Mouse (Mus musculus): ENCODE measurements around the gene Olfr118. TPM values are rescaled to one million over a fixed set of nuclear protein-coding genes. Genes with fewer than 3 reads are reported as not detected.

Olfr118 gene
- polyA plus RNA-seq (2012; fragmentation: generic; extraction: Trizol), result not detected

GRCm38 (mm10) chr17:37666688-37667087 is at the start of gene Olfr118:
Gene Olfr118, plus strand, starts transcription at chr17:37666988.

GRCm38 (mm10) chr17:37627009-37627408 is 39.8 kb upstream of the Olfr118 start, which contains the start of the genes Olfr115 and Olfr116:
Gene Olfr115, minus strand, starts transcription at chr17:37627109.
Gene Olfr116, minus strand, starts transcription at chr17:37627199.

GRCm38 (mm10) chr17:37663682-37664081 is 3.1 kb upstream of the Olfr118 start, which contains the start of gene Olfr117:
Gene Olfr117, minus strand, starts transcription at chr17:37663782.

GRCm38 (mm10) chr17:37696264-37696663 is 29.5 kb downstream of the Olfr118 start, which contains the start of gene Olfr119:
Gene Olfr119, plus strand, starts transcription at chr17:37696564.

GRCm38 (mm10) chr17:37721508-37721907 is 54.7 kb downstream of the Olfr118 start, which contains the start of gene Olfr120:
Gene Olfr120, plus strand, starts transcription at chr17:37721808.

Other genes with a start within 250 kb of the Olfr118 start
- not detected for gene Olfr108, start 221.5 kb upstream of the Olfr118 start, polyA plus RNA-seq (2012; fragmentation: generic; extraction: Trizol)
- gene Olfr109, start 208.1 kb upstream of the Olfr118 start, polyA plus RNA-seq (2012; fragmentation: generic; extraction: Trizol), result not detected
- not detected for gene H2-M2, start 183.4 kb upstream of the Olfr118 start, polyA plus RNA-seq (2012; fragmentation: generic; extraction: Trizol)
- gene Olfr110, start 174.5 kb upstream of the Olfr118 start, polyA plus RNA-seq (2012; fragmentation: generic; extraction: Trizol), result not detected
- gene Olfr111, start 159.0 kb upstream of the Olfr118 start, polyA plus RNA-seq (2012; fragmentation: generic; extraction: Trizol), result not detected
- gene Olfr112, start 97.5 kb upstream of the Olfr118 start, polyA plus RNA-seq (2012; fragmentation: generic; extraction: Trizol), result not detected
- gene Olfr113, start 89.3 kb upstream of the Olfr118 start, polyA plus RNA-seq (2012; fragmentation: generic; extraction: Trizol), result not detected
- not detected for gene Olfr114, start 74.2 kb upstream of the Olfr118 start, polyA plus RNA-seq (2012; fragmentation: generic; extraction: Trizol)
- gene Olfr115, start 39.9 kb upstream of the Olfr118 start, polyA plus RNA-seq (2012; fragmentation: generic; extraction: Trizol), result not detected
- gene Olfr116, start 39.8 kb upstream of the Olfr118 start, polyA plus RNA-seq (2012; fragmentation: generic; extraction: Trizol), result not detected
- gene Olfr117, start 3.2 kb upstream of the Olfr118 start, polyA plus RNA-seq (2012; fragmentation: generic; extraction: Trizol), result not detected
- gene Olfr119, start 29.6 kb downstream of the Olfr118 start, polyA plus RNA-seq (2012; fragmentation: generic; extraction: Trizol), result not detected
- not detected for gene Olfr120, start 54.8 kb downstream of the Olfr118 start, polyA plus RNA-seq (2012; fragmentation: generic; extraction: Trizol)
- not detected for gene Olfr121, start 81.9 kb downstream of the Olfr118 start, polyA plus RNA-seq (2012; fragmentation: generic; extraction: Trizol)
- gene Olfr122, start 101.6 kb downstream of the Olfr118 start, polyA plus RNA-seq (2012; fragmentation: generic; extraction: Trizol), result not detected
- not detected for gene Olfr123, start 126.5 kb downstream of the Olfr118 start, polyA plus RNA-seq (2012; fragmentation: generic; extraction: Trizol)
- gene Olfr124, start 132.9 kb downstream of the Olfr118 start, polyA plus RNA-seq (2012; fragmentation: generic; extraction: Trizol), result not detected
- gene Olfr125, start 166.0 kb downstream of the Olfr118 start, polyA plus RNA-seq (2012; fragmentation: generic; extraction: Trizol), result not detected
- not detected for gene Olfr126, start 180.5 kb downstream of the Olfr118 start, polyA plus RNA-seq (2012; fragmentation: generic; extraction: Trizol)
- not detected for gene Olfr127, start 233.4 kb downstream of the Olfr118 start, polyA plus RNA-seq (2012; fragmentation: generic; extraction: Trizol)